Mouse (Mus musculus) liver, embryonic 14.5 days (tissue): ENCODE data around the gene Gcgr.

Experiments used
- CTCF ChIP-seq: IDR thresholded peaks from 2 replicates; pipeline ENCODE4 v1.5.1; 2016; ENCODE audit warnings: antibody characterized with exemption, low read depth, control low read depth
- EP300 ChIP-seq: IDR thresholded peaks from 2 replicates; pipeline ENCODE4 v1.6.1; 2016; ENCODE audit warnings: antibody characterized with exemption, low read depth

- no peak for TF ChIP-seq EP300
- no peak for TF ChIP-seq CTCF
Measured at GRCm38 (mm10) chr11:120501018-120501417, 29.5 kb upstream of the Gcgr start.
